Mouse (Mus musculus) testis, postnatal 10 days (tissue): Measurements from ENCODE around the gene Fam160a2.
"Not testable (repeated sequence)": the region's sequence is repeated elsewhere in the genome, so short reads cannot be mapped to it uniquely, and the experiment has no call there.

Source experiments
- DNase-seq: peaks from one replicate; pipeline ENCODE4 v3.0.0; 2021; ENCODE audit warnings: low spot score

Fam160a2 gene

DNA sequence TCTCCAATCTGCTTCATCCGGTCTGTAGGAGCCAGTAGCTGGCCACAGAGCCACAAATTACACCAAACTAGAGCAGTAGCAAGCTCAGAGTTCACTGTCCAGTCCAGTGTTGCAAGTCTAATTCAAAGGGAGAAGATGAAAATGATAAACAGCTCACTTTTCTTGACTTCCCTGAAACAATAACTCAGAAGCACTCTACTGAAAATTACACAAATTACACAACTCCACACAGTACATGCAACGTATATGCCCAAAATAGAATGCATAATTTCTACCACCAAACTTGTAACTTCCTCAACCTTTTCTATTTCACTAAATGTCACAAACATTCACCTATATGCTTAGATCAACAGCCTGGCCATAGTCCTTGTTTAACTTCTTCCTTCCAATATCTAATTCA is 9.6 kb downstream of the Fam160a2 start:
- no peak for DNase-seq

DNA sequence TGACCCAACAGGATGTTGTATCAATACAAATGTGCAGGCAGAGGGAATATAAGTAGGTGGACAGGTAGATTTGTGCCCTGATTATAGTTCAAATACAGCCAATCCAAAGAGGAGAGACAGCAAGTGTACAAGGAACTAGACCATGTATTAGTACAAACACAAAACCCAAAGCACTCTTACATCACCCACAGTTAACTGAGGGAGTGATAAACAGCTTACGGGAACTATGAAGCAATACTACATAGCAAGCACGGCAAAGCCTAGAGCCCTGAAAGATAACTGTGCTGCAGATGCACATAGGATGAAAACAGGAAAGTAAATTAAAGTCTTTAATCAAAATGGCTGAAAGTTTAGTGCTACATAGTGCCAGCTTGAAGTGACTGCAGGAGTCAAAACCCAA is 12.2 kb downstream of the Fam160a2 start:
- DNase-seq, result no peak

DNA sequence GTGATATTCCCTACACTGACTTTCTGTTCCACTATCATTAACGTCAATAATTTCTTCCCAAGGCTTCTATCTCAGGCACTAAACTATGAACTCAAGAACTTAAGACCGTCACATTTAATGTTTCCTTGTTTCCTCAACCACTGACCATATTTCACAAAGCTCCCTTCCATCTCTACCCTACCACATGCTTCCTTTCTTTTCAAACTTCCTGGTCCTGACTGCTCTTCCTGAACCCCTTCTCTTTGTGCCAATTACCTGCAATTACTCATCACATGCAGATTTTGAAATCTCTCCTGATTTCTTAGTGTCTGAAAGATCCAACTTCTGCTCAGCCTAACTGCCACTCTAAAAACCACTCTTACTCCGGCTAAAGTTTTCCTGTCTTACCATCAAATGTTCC is 19.5 kb downstream of the Fam160a2 start:
- DNase-seq, result no peak

DNA sequence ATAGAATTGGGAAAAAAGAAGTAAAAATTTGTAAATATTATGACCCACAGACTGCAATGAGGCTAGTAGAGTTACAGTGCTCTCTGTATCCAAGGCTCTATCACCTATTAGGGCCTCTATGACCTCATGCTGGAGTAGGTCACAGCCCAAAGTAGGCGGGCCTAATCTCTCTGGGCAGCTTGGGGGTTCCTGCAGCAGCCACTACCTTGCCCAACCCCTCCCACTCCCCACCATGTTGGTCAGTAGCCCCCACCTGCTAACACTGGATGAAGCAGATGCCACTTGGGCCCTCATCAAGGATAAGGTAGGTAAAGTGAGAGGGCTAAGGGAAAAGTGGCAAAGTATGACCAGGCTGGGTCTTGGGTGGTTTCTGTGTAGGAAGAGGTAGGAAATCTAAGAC is 25.0 kb downstream of the Fam160a2 start, which contains the start of gene Gm5901:
Gm5901 (plus strand) TSS at position 173 of the 400 bp plus-strand sequence.
- no peak for DNase-seq

DNA sequence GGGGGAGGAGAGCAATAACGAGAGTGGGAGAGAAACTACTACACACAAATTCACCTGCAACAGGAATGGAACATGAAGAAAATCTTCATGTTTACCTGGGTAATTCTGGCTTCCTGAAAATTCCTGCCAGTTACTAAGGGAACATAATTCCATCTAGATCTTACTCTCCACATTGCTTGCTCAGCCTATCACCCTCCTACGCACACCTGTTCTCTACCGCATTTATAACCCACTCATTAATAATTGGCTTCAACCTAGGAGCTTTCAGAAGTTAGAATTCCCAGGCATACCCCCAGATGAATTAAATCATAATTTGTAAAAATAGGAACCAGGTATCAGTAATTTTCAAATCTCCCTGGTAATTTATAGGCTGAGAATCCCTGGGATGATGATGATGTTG is 25.9 kb downstream of the Fam160a2 start:
- no peak for DNase-seq

DNA sequence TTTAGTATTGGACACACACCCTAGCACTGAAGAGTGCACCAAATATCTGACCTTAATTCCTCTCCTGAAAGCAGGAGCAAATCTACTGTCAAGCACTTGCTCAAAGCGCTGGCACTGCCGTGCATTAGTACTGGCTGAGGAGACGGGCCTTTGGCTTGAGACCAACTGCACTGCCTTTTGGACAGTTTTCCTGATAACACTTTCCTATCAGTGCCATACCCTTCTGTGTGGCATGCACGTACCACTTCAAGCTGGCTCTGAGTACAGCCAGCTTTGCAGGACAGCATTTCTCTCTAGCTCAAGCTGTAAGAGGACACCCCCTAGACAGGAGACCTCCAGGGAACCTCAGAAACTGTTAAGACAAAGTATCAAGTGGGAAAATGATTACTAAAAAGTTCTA is 26.3 kb downstream of the Fam160a2 start:
- peak; percentile 43 for DNase-seq

DNA sequence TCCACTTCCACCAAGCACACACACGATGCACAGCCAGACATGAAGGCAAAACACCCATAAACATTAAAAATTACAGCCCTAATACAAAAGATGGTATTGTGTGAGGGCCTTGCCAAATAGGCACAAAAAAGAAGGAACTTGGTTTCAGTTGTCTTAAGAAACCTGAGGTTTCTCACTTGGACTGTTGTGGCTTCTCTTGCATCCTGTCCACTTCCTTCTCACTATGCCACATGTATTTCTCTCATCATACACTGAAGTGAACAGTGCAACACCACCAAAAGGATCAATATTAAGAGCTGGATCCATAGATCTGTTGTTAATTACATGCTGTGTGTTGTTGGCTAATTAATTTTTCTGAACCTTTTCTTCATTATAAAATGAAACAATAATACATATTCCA is 26.9 kb downstream of the Fam160a2 start:
- DNase-seq, result no peak

DNA sequence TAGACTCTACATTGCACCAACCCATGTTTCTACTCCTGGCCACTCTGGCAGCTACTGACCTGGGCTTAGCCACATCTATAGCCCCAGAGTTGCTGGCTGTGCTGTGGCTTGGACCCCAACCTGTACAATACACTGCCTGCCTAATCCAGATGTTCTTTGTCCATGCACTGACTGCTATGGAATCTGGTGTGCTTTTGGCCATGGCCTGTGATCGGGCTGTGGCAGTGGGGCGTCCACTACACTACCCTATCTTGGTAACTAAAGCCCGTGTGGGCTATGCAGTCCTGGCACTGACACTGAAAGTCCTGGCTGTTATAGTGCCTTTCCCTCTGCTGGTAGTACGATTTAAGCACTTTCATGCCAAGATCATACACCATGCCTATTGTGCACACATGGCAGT is 31.3 kb downstream of the Fam160a2 start:
- no peak for DNase-seq

DNA sequence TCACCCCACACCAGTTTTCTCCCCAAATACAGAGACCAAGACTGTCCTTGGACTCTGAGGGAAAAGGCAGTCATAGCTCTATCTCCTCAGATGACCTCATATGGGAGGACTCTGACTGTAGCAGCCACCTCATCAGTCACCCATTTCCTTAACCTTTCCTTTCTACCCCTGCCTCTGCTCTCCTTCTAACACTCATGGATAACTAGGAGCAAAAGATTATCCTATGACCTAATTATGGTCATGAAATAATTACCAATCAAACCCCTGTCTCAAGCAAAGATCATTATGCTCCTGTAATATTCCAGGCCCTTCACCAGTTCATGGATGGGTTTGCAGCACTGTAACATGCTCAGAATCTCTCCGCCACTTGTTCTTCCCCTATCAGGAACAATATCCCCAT is 31.9 kb downstream of the Fam160a2 start, which contains the start of gene Olfr692:
Olfr692 (plus strand) TSS at position 301 of the 400 bp plus-strand sequence.
- no peak for DNase-seq

DNA sequence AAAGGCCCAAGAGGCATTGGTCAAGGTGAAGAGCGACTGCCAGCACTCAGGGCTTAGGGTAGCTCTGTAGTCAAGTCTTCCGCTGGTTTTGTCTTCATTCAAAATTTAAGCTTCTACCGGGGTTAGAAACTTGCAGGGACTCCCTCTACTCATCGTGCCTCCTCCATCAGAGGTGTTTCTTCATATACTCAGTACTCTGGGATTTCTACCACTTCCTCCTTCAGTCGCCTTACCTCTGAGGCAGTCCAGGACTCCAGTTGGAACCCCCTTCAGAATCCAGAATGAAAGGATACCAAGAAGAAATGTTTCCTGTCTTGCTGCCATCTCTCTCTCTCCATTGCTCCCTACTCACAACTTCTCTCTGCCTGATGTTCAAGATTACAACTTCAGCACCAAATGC is 32.6 kb downstream of the Fam160a2 start:
- no peak for DNase-seq

DNA sequence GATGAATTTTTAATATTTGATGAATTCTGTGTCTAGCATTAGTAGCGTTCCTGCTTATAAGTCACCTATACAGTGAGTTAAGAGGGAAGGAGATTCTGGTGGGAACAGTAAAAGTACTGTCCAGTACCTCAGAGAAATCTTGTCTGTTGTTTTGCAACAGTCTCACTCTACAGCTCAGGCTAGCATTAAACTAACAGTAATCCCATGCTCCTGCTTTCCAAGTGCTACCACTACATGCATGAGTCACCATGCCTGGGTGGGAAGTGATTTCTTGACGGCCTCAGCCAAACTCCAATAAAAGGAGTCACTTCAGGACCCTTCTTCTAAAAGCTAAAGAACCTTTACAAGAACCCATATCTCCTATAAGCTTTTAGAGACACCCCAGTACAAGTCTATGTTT is 38.1 kb downstream of the Fam160a2 start:
- DNase-seq, result no peak

DNA sequence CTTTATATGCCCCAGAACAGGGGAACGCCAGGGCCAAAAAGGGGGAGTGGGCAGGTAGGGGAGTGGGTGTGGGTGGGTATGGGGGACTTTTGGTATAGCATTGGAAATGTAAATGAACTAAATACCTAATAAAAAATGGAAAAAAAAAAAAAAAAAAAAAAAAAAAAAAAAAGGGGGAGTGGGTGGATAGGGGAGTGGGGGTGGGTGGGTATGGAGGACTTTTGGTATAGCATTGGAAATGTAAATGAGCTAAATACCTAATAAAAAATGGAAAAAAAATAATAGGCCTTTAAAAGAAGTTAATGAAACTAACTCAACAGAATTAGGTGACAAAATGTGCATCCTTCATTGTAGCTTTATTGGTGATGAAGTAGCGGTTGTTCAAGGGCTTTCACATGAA is 43.4 kb downstream of the Fam160a2 start:
- DNase-seq, result not testable (repeated sequence)

DNA sequence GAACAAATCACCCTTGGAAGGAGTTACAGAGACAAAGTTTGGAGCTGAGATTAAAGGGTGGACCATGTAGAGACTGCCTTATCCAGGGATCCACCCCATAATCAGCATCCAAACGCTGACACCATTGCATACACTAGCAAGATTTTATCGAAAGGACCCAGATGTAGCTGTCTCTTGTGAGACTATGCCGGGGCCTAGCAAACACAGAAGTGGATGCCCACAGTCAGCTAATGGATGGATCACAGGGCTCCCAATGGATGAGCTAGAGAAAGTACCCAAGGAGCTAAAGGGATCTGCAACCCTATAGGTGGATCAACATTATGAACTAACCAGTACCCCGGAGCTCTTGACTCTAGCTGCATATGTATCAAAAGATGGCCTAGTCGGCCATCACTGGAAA is 43.8 kb downstream of the Fam160a2 start:
- DNase-seq, result not testable (repeated sequence)

DNA sequence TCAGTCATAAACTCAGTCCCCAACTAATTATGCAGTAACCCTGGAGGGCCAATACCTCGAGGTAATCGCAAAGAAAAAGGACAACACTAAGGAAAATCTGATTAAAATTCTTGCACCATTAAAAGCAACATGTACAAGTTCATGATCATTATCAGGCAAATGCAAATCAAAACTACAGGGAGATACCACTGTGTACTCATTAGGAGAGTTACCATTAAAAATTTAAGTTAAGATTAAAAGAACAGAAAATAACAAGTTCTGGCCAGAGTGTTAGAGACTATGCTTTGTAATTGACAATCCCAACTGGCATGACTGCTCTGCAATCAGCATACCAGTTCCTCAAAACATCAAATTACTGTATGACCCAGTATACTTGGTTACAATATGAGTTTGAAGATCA is 57.1 kb downstream of the Fam160a2 start:
- no peak for DNase-seq

DNA sequence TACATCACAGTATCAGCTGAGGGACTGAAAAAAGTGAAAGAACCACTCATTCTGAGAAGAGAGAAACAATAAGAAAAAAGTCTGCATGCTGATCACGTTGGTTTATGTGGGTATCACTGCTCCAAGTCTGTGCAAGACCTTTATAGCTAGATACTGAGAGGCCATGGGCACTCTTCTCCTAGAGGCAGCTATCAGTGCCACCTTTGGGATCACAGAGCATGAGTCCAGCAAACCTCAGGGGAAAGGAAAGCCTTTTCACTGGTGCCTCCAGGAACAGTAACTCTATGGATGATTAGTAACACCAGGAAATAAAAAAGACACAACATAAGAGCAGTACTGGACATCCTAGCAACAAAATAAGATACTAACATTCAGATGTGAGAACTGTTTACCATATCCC is 57.7 kb downstream of the Fam160a2 start, which contains the start of gene Olfr691:
Olfr691 (minus strand) TSS at position 101 of the 400 bp plus-strand sequence.
- DNase-seq, result no peak

DNA sequence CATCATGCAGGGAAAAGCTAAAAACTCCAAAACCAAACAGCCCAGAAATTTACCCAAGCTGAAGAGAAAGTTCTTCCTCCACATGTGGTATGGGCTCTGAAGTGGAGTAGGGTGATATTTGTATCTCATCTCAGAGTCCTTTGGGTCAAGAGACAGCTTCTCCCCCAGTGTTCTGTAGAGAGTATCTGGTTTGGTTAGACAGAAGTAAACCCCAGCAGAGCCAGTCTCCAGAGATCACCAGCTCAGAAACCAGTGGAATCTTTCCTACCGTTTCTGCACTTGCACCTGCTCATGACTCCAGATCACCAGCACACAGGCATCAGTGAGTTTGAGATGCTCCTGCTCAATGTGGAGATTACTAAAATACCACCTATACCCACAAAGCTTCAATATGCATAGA is 65.8 kb downstream of the Fam160a2 start, which contains the start of gene Olfr690:
Olfr690 (minus strand) TSS at position 101 of the 400 bp plus-strand sequence.
- DNase-seq, result no peak

DNA sequence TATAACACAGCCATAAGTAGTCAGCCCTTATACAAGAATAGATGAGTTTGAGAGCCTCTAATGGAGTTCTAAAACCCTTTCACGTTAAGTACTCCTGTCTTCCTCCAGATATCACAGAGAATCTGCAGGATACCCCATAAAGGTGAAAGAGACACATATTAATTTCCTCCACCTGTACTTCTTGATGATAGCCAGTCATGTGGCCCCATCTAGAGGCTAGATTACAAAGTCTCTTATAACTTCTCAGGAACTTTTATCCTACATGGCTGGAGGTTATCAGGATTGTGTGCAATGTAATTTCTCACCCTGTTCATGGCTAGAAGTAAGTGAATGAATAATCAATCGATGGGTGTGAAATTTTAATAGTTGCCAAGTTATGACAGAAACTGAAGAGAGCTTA is 74.6 kb downstream of the Fam160a2 start:
- no peak for DNase-seq
